Mouse (Mus musculus) layer of hippocampus, adult 9-11 months (tissue): ENCODE results near the gene Vmn1r163.
"Not testable (repeated sequence)": the region's sequence is repeated elsewhere in the genome, so short reads cannot be mapped to it uniquely, and the experiment has no call there.

Experiments
- DNase-seq: peaks from one replicate; pipeline ENCODE4 v3.0.0; 2022

Gene Vmn1r163

DNA sequence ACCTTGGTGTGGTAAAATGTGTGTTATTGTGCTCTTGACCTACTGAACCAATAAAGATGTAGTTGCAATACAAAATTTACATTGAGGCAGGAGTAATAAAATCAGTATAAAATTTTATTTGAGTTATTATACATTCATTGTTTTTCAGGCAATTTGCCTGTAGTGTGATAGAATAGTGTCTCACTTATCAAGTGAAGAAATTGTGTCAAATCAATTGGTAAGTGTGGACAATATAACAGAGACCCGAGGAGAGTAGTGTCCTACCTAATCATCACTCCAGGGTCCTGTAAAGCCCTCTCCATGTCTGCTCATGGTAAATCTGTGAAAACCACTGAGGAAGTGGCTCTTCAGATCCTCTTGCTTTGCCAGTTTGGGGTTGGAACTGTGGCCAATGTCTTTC, at the start of gene Vmn1r163:
Gene Vmn1r163, plus strand, starts transcription at position 301 of the 400 bp plus-strand sequence.
- not testable (repeated sequence) for DNase-seq

DNA sequence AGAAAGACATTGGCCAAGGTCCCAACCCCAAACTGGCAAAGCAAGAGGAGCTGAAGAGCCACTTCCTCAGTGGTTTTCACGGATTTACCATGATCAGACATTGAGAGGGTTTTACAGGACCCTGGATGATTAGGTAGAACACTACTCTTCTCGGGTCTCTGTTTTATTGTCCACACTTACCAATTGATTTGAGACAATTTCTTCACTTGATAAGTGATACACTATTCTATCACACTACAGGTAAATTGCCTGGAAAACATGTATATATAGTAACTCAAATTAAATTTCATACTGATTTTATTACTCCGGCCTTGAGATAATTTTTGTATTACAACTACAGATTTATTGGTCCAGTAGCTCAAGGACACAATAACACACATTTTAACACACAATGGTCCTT, 35.5 kb upstream of the Vmn1r163 start, which contains the start of gene Gm4216:
Gene Gm4216, minus strand, starts transcription at position 101 of the 400 bp plus-strand sequence.
- DNase-seq = not testable (repeated sequence)

DNA sequence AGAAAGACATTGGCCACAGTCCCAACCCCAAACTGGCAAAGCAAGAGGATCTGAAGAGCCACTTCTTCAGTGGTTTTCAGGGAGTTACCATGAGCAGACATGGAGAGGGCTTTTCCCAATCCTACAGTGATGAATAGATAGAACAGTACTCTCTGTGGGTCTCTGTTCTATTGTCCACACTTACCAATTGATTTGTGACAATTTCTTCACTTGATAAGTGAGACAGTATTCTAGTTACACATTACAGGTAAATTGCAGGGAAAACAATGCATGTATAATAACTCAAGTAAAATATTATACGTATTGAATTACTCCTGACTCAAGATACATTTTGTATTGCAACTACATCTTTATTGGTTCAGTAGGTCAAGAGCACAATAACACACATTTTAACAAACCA, 12.0 kb downstream of the Vmn1r163 start, which contains the start of gene Gm8720:
Gene Gm8720, minus strand, starts transcription at position 101 of the 400 bp plus-strand sequence.
- not testable (repeated sequence) for DNase-seq
